Mouse (Mus musculus): ENCODE results near the gene Rpl3.
"Not testable (repeated sequence)": the region's sequence is repeated elsewhere in the genome, so short reads cannot be mapped to it uniquely, and the experiment has no call there.

Rpl3 gene

DNA sequence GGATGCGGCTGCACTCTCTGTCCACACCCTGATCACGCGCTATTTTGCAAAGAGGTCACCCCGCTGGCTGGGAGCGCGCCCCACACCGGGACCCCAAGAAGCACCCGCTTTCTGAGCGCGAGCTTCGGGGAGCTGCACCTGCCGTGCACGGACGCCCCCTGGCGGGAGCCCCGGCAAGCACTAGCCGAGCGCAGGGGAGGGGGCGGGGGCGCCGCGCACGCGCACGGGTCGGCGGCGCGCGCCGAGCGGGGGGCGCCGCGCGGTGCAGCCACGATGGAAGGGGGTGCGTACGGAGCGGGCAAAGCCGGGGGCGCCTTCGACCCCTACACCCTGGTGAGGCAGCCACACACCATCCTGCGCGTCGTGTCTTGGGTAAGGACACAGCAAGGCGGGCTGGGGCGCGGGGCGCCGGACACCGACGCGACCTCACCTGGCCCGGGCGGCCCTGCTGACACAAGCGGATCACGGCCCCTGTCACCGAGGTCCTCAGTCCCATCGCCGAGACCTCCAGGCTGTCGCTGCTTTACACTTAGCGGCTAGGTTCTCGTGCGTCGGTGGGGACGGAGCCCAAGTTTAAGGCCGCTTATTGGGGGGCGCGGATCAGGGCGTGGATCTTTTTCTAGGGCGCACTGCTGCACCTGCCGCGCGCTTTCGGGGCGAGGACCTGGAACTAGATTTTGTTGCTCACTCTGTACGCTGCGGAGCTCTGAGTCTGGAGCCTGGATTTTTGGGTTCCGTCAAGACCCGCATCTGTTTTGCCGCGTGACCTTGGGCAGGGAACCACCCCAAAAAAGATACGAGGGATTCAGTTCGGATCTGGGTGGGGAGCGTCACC lies at the start of gene Rpl3, which contains the start of gene Syngr1:
TSS of gene Rpl3 (minus strand) at position 748 of the 835 bp plus-strand sequence.
TSS of gene Syngr1 (plus strand) at position 214 of the 835 bp plus-strand sequence.
- DNase-seq (ENCODE audit: low read depth, low spot score): peak; percentile 74

DNA sequence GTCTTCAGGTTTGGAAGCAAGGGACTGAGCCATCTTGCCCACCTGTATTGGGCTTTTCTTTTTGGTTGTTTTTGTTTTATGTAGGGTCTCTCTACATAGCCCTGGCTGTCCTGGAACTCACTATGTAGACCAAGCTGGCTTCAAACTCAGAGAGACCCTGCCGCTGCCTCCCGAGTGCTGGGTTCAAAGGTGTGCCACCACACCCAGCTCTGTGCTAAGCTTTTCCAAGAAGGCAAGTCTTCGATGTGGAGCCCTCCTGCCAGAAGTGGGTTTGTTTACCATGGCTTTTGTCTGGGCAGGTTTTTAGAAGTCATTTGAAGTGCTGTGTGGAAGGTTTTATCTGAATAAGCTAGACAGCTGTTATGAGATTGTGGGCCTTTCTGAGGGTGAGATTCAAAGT lies 49.2 kb upstream of the Rpl3 start:
- no peak for DNase-seq (ENCODE audit: low read depth, low spot score)

DNA sequence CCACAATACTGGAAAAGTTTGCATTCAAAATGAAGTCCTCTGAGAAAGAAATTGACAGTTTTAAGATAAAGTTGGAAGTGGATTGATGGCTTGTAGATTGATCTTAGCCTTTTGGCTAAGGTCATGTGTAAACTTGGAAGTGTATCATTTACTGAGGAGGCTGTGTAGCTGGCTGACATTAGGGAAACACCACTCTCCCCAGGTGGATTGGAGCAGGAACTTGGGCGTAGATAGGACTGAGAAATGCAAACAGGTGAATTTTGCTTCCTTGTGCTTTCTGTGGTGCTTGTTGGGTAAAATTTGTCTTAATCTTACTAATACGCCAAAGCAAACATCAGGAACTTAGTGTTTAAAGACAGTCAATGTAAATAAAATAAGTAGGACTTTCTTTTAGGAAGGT lies 48.6 kb upstream of the Rpl3 start:
- DNase-seq (ENCODE audit: low read depth, low spot score): no peak

DNA sequence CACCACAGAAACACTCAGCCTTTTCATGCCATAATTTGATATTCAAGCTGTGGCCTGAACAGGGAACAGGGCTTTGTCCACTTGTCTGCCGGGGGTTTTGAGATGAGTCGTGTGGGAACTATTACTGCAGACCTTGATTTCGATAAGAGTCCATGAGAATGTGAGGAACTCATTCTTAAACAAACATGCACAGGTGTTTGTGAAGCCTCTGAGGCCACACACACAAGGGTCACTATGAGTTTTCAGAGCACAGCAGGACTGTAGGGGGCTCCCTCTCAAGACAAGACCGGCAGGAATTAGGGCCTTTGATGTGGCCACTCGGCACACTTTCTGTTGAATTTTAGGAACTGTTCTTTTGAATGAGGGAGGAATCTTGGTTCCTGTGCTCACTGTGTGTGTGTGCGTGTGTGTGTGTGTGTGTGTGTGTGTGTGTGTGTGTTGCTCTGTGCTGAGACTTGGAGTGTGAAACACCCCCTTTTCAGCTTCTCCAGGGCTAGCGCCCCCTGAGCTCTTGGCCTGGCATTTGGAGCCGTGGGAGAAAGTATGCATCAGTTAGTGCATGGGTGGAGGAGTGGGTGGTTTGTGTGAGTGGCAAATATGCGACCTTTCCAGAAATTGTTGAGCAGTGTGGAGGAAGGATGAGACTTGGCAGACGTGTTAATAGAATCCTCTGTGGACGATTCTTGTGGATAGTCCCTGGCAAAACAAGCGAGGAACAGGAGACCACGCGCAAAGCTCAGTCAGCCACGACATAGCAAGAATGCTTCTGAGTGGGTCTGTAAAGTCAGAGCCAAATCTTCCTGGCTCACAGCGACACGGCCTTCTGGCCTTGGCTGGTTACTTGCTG lies 46.5 kb upstream of the Rpl3 start:
- DNase-seq (ENCODE audit: low read depth, low spot score): no peak

DNA sequence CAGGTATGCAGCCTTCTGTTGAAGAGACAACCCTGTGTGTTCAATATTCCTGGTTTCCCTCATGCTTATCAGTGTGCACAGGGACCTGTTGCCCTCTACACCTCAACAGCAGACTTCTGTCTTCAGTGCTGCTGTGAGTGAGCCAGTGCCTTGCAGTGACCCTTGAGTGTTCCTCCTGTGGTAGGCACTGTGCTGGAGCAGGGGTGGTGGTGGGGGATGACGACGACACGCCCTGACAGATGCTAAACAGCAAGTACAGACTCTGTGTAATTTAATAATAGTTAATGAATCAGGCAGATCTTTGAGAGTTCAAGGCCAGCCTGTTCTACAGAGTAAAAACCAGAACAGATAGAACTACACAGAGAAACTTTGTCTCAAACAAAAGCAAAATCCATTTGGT lies 45.0 kb upstream of the Rpl3 start:
- no peak for DNase-seq (ENCODE audit: low read depth, low spot score)

DNA sequence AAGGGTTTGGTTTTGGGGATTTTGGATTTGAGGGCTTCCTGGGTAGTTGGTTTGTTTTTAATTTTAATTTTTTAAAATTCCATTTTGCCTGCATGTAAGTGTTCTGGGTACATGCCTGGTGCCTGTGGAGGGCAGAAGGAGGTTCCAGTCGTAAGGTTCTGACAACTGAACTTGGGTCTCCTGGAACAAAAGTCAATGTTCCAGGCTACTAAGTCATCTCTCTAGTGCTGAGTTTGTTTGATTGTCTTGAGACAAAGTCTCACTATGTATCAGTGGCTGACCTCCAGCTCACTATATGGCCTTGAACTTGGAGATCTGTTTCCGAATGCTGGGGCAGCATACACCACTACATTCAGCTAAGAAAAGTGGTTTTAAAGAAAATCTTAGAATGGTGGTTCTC lies 43.8 kb upstream of the Rpl3 start:
- DNase-seq (ENCODE audit: low read depth, low spot score): no peak

DNA sequence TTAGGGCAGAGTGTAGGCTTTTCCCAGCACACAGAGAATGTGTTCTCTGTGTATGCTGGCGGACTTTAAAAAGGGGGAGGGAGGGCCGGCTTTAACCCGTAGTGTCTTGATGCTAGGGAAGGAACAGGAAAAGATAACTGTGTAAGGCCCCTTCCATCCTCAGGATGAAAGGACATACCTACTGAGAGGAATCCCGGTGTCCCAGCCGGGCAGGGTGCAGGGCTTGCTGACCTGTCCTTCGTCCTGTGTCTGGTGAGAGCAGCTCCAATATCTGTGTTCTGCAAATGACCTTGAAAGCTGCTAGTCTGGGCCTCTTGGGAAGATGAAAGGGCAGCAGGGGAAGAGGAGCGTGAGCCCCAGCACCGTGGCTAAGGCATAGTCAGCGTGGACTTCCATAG lies 42.8 kb upstream of the Rpl3 start:
- no peak for DNase-seq (ENCODE audit: low read depth, low spot score)

DNA sequence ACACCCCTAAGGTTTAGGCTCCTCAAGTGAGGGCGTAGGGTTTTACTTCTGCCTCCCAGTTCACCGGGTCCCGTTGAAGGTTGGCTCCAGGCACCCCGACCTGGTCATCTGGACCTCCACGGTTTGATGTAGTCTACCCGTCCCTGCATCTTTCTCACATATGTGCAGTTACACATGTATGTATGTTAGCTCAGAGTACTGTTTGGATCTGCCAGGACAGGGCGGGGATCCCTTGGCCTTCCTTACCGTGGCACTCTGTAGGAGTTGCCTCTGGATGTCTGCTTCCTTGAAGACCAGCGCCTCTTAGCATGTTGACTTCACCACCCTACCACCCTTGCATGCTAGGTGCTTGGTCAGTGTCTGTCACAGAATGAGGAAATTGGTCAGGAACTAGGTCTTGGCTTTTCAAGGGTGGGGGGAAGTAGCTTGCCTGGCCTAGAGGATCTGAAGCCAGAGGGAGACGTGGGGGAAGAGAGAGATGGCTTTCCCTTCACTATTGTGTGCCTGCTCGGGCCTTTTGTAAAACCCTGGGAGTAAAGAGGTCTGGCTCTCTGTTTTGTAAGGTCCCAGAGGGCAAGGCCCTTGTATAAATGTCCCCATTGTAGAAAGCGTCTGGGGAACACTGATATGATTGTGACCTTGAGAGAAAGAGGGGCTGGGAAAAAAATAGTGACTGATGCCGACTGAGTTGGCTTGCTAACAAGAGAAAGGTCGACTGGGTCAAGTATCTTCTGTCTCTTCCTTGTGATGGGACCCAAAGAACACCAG lies 42.2 kb upstream of the Rpl3 start:
- no peak for DNase-seq (ENCODE audit: low read depth, low spot score)

DNA sequence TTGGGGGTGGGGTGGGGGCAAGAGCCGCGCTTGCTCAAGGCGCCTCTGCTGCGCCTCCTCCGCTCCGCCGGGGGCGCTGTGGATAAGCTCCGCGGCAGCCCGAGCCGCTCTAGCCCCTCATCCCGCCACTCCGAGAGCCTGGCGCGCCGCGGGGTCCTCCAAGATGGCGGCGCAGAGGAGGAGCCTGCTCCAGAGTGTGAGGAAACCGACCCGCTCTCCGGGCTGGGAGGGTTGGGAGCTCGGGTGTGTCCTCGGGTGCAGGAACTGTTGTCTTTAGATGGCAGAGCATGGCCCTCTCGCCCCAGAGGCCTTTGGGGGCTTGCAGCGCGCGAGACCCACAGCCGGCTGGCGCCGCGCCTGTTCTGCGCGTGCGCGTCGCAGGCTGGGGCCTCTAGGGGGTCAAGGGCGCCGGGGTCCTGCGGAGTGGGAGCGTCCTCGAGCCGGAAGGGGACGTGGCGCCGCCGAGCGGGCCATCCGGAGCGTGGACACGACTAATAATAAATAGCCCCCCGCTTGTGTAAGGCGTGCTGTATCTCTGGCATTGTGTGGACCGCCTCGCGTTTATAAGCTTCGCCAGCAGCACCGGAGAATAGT lies 41.4 kb upstream of the Rpl3 start, which contains the start of gene Tab1:
TSS of gene Tab1 (plus strand) at position 135 of the 594 bp plus-strand sequence.
- DNase-seq (ENCODE audit: low read depth, low spot score): peak; percentile 97

DNA sequence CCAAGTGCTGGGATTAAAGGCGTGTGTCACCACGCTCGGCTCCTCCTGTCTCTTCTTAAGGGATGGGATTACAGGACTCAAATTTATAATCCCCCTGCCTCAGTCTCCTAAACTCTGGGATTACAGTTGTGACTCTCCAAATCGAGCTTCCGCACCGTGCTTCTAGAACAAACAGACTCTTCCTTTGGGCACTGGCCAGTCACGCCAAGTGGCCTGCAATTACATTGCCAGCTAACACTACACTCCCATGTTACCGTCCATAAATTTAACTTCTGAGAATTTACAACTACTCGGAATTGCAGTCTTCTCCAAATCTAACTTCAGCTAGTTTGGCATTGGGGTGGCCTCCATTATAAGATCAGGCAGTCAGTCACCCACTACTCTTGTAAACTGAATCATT lies 40.8 kb upstream of the Rpl3 start:
- no peak for DNase-seq (ENCODE audit: low read depth, low spot score)

DNA sequence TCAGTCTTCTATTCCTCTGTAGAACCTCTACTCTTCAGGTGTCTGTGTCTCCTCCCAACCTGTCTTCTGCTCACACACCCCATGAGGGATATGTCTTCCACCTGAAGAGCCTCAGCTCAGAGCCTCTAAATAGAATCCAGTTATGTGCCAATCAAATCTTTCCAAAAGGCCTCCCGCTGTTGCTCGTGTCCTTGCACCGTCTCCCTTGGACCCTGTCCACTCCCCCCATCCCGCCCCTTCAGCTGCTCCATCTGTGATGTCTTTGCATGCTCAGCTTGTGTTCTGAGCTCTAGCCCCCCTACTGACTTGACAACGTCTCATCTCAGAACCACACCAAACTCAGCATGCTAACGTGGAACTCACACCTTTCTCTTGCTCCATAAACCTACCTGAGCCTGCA lies 39.8 kb upstream of the Rpl3 start:
- no peak for DNase-seq (ENCODE audit: low read depth, low spot score)

DNA sequence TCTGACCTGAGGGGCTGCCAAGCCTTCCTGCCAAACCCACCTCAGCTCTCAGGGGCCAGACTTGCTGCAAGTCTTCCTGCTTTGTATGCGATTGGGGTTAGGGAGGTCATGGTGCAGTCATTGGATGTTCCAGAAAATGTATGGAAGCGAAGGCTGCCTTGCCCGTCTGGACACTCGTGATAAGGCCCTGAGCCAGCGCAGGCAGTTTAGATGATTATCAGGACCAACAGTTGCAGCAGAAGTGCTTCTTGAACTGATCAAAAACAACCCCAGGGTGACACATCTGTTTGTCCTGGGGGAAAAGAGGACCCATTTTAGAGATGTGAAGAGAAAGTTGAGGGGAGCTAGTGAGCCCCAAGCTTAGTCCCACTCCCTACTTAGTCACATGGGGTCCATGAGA lies 39.0 kb upstream of the Rpl3 start:
- DNase-seq (ENCODE audit: low read depth, low spot score): no peak

DNA sequence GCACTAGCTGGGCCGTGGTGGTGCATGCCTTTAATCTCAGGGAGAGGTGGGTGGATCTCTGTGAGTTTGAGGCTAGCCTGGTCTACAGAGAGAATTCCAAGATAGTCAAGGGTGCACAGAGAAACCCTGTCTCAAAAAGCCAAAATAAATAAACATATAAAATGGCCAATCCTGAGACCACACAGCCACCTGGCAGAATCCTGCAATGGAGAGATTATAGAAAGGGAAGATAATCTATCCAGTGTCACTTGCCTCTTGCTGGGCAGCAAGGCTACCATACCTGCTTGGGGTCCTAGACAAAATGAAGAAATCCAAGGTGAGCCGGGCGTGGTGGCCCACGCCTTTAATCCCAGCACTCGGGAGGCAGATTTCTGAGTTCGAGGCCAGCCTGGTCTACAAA lies 38.3 kb upstream of the Rpl3 start:
- no peak for DNase-seq (ENCODE audit: low read depth, low spot score)

DNA sequence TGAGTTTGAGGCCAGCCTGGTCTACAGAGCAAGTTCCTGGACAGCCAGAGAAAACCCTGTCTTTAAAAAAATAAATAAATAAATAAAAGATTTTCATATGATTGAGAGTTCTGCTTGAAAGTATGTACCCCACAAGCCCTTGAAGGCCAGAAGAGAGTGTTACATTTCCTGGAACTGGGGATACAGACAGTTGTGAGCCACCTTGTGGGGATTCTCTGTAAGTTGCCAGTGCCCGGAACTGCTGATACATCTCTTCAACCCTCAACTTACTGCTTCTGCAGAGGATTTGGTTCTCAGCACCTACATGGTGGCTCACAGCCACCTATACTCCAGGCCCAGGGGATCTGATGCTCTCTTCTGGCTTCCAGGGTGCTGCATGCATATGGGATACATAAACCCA lies 35.5 kb upstream of the Rpl3 start:
- peak; percentile 32 for DNase-seq (ENCODE audit: low read depth, low spot score)

DNA sequence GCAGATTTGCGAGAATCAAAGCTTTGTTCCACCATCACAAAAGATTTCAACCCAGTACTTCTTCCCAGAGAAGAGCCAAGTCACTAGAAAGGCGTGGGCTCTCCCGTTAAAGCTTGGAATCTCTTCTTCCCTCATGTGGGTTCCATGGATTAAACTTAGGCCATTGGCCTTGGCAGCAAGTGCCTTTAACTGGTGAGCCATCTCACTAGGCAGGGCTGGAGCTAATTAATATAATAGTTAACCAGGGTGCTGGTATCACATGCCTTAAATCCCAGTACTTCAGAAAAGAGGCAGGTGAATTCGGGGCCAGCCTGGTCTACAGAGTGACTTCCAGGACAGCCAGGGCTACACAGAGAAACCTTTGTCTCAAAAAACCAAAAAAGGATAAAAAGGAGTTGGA lies 33.0 kb upstream of the Rpl3 start:
- no peak for DNase-seq (ENCODE audit: low read depth, low spot score)

DNA sequence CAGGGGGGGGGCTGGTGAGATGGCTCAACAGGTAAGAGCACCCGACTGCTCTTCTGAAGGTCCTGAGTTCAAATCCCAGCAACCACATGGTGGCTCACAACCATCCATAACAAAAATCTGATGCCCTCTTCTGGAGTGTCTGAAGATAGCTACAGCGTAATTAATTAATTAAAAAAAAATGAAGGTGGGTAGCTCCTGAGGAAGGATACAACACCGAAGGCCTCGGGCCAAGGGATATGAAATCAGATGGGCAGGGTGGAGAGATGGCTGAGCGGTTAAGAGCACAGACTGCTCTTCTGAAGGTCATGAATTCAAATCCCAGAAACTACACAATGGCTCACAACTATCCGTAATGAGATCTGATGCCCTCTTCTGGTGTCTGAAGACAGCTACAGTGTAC lies 30.8 kb upstream of the Rpl3 start:
- DNase-seq (ENCODE audit: low read depth, low spot score): not testable (repeated sequence)

DNA sequence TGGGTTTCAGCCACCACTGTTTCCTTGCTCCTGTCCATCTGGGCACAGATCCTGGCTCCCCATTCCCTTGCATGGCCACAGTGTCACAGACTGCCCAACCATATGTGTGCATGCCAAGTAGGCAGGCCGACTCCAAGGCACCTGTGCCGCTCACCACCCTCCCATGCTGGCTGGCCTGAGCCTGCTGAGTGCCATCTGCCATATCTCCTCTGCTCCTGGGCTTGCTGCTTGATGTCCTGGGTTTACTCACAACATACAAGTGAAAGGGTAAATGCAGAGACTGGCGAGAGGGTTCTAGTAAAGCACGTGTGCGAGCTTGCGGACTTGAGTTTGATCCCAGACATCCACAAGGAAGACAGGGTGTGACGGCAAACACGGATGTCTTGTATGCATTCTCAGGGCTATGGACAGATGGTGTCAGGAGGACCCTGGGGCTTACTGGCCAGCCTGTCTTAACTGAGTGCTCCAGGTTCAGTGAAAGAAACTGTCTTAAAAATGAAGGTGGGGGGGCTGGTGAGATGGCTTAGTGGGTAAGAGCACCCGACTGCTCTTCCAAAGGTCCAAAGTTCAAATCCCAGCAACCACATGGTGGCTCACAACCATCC lies 30.2 kb upstream of the Rpl3 start:
- no peak for DNase-seq (ENCODE audit: low read depth, low spot score)

DNA sequence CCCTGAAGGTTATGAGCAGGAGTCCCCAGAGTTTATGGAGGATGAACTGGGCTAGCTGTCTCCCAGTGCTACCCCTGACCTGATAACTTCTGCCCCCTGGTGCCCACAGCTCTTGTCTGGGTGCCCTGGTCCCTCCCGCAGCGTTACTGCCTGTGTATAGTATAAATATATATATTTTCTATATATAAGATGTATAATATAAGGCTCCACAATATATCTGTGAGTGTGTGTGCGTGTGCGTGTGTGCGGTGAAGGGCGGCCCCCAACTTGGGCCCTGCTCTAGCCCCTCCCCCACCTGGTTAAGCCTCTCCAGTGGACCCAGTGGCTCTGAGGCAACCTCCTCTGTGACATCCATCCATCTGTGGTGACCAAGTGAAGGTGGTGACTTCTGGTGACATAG lies 27.4 kb upstream of the Rpl3 start:
- DNase-seq (ENCODE audit: low read depth, low spot score): no peak

DNA sequence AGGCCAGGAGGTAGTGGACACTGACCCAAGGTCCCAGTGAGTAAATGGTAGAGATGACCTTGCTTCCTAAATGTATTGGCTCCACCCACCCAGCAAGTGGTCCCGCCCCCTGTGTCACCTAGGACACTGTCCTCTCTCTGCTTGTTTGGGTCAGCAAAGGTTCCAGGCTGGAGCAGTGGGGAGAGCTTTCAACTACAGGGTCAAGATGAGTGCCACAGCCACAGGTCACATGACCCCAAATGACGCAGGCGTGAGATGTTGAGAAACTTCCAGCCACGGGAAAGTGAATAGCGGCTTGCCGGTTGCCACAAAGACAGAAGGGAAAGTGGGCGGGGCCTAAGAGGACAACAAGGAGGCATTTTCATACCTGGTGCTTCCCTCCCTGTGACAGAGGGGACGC lies 25.5 kb upstream of the Rpl3 start:
- no peak for DNase-seq (ENCODE audit: low read depth, low spot score)

DNA sequence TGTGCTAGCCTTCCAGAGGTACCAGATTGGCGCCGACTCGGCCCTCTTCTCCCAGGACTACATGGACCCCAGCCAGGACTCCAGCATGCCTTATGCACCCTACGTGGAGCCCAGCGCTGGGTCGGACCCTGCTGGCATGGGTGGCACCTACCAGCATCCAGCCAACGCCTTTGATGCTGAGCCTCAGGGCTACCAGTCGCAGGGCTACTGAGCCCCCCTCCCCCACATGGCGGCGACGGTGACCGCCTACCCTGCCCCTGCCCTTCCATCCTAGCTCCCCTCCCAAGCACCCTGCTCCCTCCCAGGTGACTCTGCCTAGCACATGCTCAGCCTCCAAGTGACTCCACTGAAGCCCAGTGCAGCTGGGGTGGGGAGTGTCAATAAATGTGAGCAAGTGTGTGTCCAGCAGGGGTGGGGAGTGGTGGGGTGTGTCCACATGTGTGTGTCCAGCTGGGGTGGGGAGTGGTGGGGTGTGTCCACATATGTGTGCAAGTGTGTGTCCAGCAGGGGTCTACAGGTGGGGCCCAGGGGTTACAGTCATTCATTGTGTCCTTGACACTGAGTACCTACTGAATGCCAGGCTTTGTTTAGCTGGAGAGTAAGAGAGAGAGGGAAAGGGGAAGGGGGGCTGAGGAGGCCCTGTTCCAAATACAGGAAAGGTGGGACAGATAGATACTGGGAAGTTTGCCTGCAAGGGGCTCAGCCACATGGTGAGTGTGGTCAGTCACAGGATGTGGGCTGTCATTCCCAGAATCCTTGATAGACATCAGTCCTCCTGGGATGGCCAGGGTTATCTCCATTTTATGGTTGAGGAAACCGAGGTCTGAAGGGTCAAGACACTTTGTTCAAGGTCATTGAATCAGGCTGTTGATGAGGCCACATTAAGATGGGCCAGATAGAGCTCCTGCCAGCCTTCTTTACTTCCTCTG lies 24.5 kb upstream of the Rpl3 start:
- DNase-seq (ENCODE audit: low read depth, low spot score): no peak

Measured in A20 (cell line).